Mouse (Mus musculus): ENCODE measurements around the gene Gm20696. TPM values are rescaled to one million over a fixed set of nuclear protein-coding genes. Genes with fewer than 3 reads are reported as not detected.
A peak's percentile ranks its signal among the peaks of the same experiment; 100 is the strongest.

Gene Gm20696
- polyA plus RNA-seq, 1 experiment from 2014 or later: 4.2 TPM

GRCm38 (mm10) chr6:99600886-99601285, 65.7 kb downstream of the Gm20696 start:
- WGBS: 44% methylated on average over 8 of the region's 8 CpGs
- no peak overlapping the region for H3K4me2 ChIP-seq
- no peak overlapping the region for H3K9ac ChIP-seq
- no peaks in the 10 kb centered on the region for H3K27me3 ChIP-seq
- peaks cover 36% of the 10 kb centered on the region for H3K4me1 ChIP-seq
- ATAC-seq (ENCODE audit: insufficient number of reproducible peaks, low FRiP score, low TSS enrichment, low read depth): no peak
- no peak overlapping the region for H3K4me3 ChIP-seq
- no peaks in the 10 kb centered on the region for H3K36me3 ChIP-seq
- peak overlapping the region; percentile 75 for H3K27ac ChIP-seq
- H3K9me3 ChIP-seq: no peaks in the 10 kb centered on the region

- Histone ChIP-seq H3K27ac (peak overlapping the region; percentile 75), H3K27me3 (no peaks in the 10 kb centered on the region), H3K4me2 (no peak overlapping the region), H3K4me3 (no peak overlapping the region), H3K9me3 (no peaks in the 10 kb centered on the region), H3K36me3 (no peaks in the 10 kb centered on the region), H3K4me1 (peaks cover 36% of the 10 kb centered on the region), H3K9ac (no peak overlapping the region)
- no peak for ATAC-seq (ENCODE audit: insufficient number of reproducible peaks, low FRiP score, low TSS enrichment, low read depth)
- 25% methylated on average over 10 of the region's 10 CpGs for WGBS
Observed at GRCm38 (mm10) chr6:99600168-99600793, 66.3 kb downstream of the Gm20696 start.

GRCm38 (mm10) chr6:99599651-99600050, 66.9 kb downstream of the Gm20696 start:
- Histone ChIP-seq H3K36me3 (no peaks in the 10 kb centered on the region), H3K9me3 (no peaks in the 10 kb centered on the region), H3K4me1 (peaks cover 33% of the 10 kb centered on the region), H3K9ac (no peak overlapping the region), H3K4me3 (no peak overlapping the region), H3K4me2 (no peak overlapping the region), H3K27ac (no peak overlapping the region; the same call in 1 of the 2 replicates), H3K27me3 (no peaks in the 10 kb centered on the region)
- ATAC-seq (ENCODE audit: insufficient number of reproducible peaks, low FRiP score, low TSS enrichment, low read depth): no peak
- 45% methylated on average over 8 of the region's 8 CpGs for WGBS

GRCm38 (mm10) chr6:99599229-99599628, 67.4 kb downstream of the Gm20696 start:
- Histone ChIP-seq H3K36me3 (no peaks in the 10 kb centered on the region), H3K4me2 (no peak overlapping the region), H3K27ac (no peak overlapping the region; the same call in 1 of the 2 replicates), H3K9ac (no peak overlapping the region), H3K9me3 (no peaks in the 10 kb centered on the region), H3K4me3 (no peak overlapping the region), H3K27me3 (no peaks in the 10 kb centered on the region), H3K4me1 (peaks cover 30% of the 10 kb centered on the region)
- 66% methylated on average over 5 of the region's 5 CpGs for WGBS
- ATAC-seq (ENCODE audit: insufficient number of reproducible peaks, low FRiP score, low TSS enrichment, low read depth): no peak

- Histone ChIP-seq H3K36me3 (no peaks in the 10 kb centered on the region), H3K4me2 (no peak overlapping the region), H3K4me1 (no peaks in the 10 kb centered on the region), H3K27ac (no peak overlapping the region), H3K4me3 (no peak overlapping the region), H3K9me3 (no peaks in the 10 kb centered on the region), H3K27me3 (no peaks in the 10 kb centered on the region), H3K9ac (no peak overlapping the region)
- 62% methylated on average over 6 of the region's 6 CpGs for WGBS
- ATAC-seq (ENCODE audit: insufficient number of reproducible peaks, low FRiP score, low TSS enrichment, low read depth): no peak
Observed at GRCm38 (mm10) chr6:99577040-99577439, 89.6 kb downstream of the Gm20696 start.

GRCm38 (mm10) chr6:99575633-99576032, 91.0 kb downstream of the Gm20696 start:
- Histone ChIP-seq H3K4me2 (no peak overlapping the region), H3K27ac (no peak overlapping the region), H3K4me3 (no peak overlapping the region), H3K4me1 (no peaks in the 10 kb centered on the region), H3K9ac (no peak overlapping the region), H3K36me3 (no peaks in the 10 kb centered on the region), H3K27me3 (no peaks in the 10 kb centered on the region), H3K9me3 (no peaks in the 10 kb centered on the region)
- 85% methylated on average over 6 of the region's 6 CpGs for WGBS
- no peak for ATAC-seq (ENCODE audit: insufficient number of reproducible peaks, low FRiP score, low TSS enrichment, low read depth)

GRCm38 (mm10) chr6:99573343-99573742, 93.3 kb downstream of the Gm20696 start:
- WGBS: 91% methylated on average over 2 of the region's 2 CpGs
- no peaks in the 10 kb centered on the region for H3K9me3 ChIP-seq

GRCm38 (mm10) chr6:99572071-99572470, 94.5 kb downstream of the Gm20696 start:
- Histone ChIP-seq H3K4me1 (no peaks in the 10 kb centered on the region), H3K27ac (no peak overlapping the region), H3K36me3 (no peaks in the 10 kb centered on the region), H3K9ac (no peak overlapping the region), H3K27me3 (no peaks in the 10 kb centered on the region), H3K9me3 (no peaks in the 10 kb centered on the region), H3K4me2 (no peak overlapping the region), H3K4me3 (no peak overlapping the region)
- ATAC-seq (ENCODE audit: insufficient number of reproducible peaks, low FRiP score, low TSS enrichment, low read depth): no peak
- 60% methylated on average over 5 of the region's 5 CpGs for WGBS

More at GRCm38 (mm10) chr6:99573343-99573742, 93.3 kb downstream of the Gm20696 start:
- Histone ChIP-seq H3K4me2 (no peak overlapping the region), H3K36me3 (no peaks in the 10 kb centered on the region), H3K4me3 (no peak overlapping the region), H3K27me3 (no peaks in the 10 kb centered on the region), H3K27ac (no peak overlapping the region), H3K4me1 (no peaks in the 10 kb centered on the region), H3K9ac (no peak overlapping the region)
- ATAC-seq (ENCODE audit: insufficient number of reproducible peaks, low FRiP score, low TSS enrichment, low read depth): no peak

- Histone ChIP-seq H3K36me3 (no peaks in the 10 kb centered on the region), H3K9me3 (no peaks in the 10 kb centered on the region), H3K27me3 (no peaks in the 10 kb centered on the region), H3K27ac (no peak overlapping the region), H3K4me2 (no peak overlapping the region), H3K9ac (no peak overlapping the region), H3K4me3 (no peak overlapping the region), H3K4me1 (no peaks in the 10 kb centered on the region)
- no peak for ATAC-seq (ENCODE audit: insufficient number of reproducible peaks, low FRiP score, low TSS enrichment, low read depth)
- 53% methylated on average over 8 of the region's 8 CpGs for WGBS
Observed at GRCm38 (mm10) chr6:99566921-99567320, 99.7 kb downstream of the Gm20696 start.

GRCm38 (mm10) chr6:99564766-99565165, 101.8 kb downstream of the Gm20696 start:
- ATAC-seq (ENCODE audit: insufficient number of reproducible peaks, low FRiP score, low TSS enrichment, low read depth): no peak
- Histone ChIP-seq H3K36me3 (no peaks in the 10 kb centered on the region), H3K27me3 (no peaks in the 10 kb centered on the region), H3K9me3 (no peaks in the 10 kb centered on the region), H3K4me3 (no peak overlapping the region), H3K4me2 (no peak overlapping the region), H3K27ac (no peak overlapping the region), H3K9ac (no peak overlapping the region), H3K4me1 (no peaks in the 10 kb centered on the region)
- 72% methylated on average over 3 of the region's 3 CpGs for WGBS

- H3K4me3 ChIP-seq: no peak overlapping the region
- H3K27me3 ChIP-seq: no peaks in the 10 kb centered on the region
- H3K27ac ChIP-seq: no peak overlapping the region
- no peaks in the 10 kb centered on the region for H3K9me3 ChIP-seq
- H3K4me1 ChIP-seq: no peaks in the 10 kb centered on the region
- ATAC-seq (ENCODE audit: insufficient number of reproducible peaks, low FRiP score, low TSS enrichment, low read depth): no peak
- no peak overlapping the region for H3K4me2 ChIP-seq
- H3K36me3 ChIP-seq: no peaks in the 10 kb centered on the region
- WGBS: 87% methylated on average over 5 of the region's 5 CpGs
- no peak overlapping the region for H3K9ac ChIP-seq
Observed at GRCm38 (mm10) chr6:99556950-99557349, 109.6 kb downstream of the Gm20696 start.

GRCm38 (mm10) chr6:99552816-99553215, 113.8 kb downstream of the Gm20696 start:
- H3K4me1 ChIP-seq: no peaks in the 10 kb centered on the region
- 59% methylated on average over 1 of the region's 1 CpGs for WGBS
- no peaks in the 10 kb centered on the region for H3K9me3 ChIP-seq
- H3K4me3 ChIP-seq: no peak overlapping the region
- no peak for ATAC-seq (ENCODE audit: insufficient number of reproducible peaks, low FRiP score, low TSS enrichment, low read depth)
- H3K4me2 ChIP-seq: no peak overlapping the region
- no peaks in the 10 kb centered on the region for H3K36me3 ChIP-seq
- H3K9ac ChIP-seq: no peak overlapping the region
- no peaks in the 10 kb centered on the region for H3K27me3 ChIP-seq
- H3K27ac ChIP-seq: no peak overlapping the region

GRCm38 (mm10) chr6:99546416-99546815, 120.2 kb downstream of the Gm20696 start:
- no peak overlapping the region for H3K9ac ChIP-seq
- no peak overlapping the region for H3K27ac ChIP-seq
- no peaks in the 10 kb centered on the region for H3K4me1 ChIP-seq
- ATAC-seq (ENCODE audit: insufficient number of reproducible peaks, low FRiP score, low TSS enrichment, low read depth): no peak
- H3K4me3 ChIP-seq: no peak overlapping the region
- WGBS: 84% methylated on average over 2 of the region's 2 CpGs
- H3K36me3 ChIP-seq: no peaks in the 10 kb centered on the region
- no peak overlapping the region for H3K4me2 ChIP-seq
- no peaks in the 10 kb centered on the region for H3K9me3 ChIP-seq
- H3K27me3 ChIP-seq: no peaks in the 10 kb centered on the region

Data from limb, embryonic 15.5 days (tissue).